Mouse (Mus musculus) bone marrow macrophage, adult 2 months (primary cell): ENCODE measurements around the gene Olfr767.

ENCODE experiments used
- CTCF ChIP-seq: IDR thresholded peaks from 2 replicates; pipeline ENCODE4 v1.5.1; 2012; ENCODE audit warnings: low read depth, mild to moderate bottlenecking, low read length, moderate library complexity
- POLR2A ChIP-seq: IDR thresholded peaks from 2 replicates; pipeline ENCODE4 v1.6.1; 2012; ENCODE audit warnings: mild to moderate bottlenecking, low read depth, low read length, borderline replicate concordance

DNA sequence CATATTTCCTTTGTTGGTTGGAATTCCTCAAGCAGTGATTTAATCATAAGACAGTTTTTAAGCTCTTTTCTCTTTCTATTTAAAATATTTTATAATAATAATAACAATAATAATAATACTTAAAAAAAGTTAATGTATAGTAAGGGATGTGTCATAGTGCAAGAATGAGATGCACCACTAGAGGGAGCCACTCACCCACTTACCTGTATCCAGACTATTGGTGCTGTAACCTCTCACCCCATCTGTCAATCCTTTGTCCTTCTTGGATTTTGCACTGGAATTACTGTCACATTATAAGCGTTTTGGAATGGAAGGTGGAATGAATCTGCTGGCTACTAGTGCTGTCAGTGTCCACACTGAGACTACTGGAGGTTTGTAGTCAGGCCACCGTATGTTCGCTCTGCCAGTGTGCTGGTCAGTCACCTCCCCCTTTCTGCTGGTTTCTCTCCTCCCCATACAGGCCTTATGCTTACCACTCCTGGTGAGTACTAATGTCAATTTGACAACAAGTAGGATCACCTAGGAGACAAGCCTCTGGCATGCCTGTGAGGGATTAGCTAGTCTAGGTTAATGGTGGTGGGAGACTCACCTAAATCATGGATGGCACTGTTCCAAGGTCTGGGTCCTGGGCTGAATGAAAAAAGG lies 56.6 kb downstream of the Olfr767 start:
- TF ChIP-seq CTCF, result no peak
- TF ChIP-seq POLR2A, result no peak
